Mouse (Mus musculus) cortical plate, adult 2 months (tissue): Measurements from ENCODE around the gene Prtg.

Source experiments
- CTCF ChIP-seq: fragments of 200-500 bp; IDR thresholded peaks from 2 replicates; pipeline ENCODE4 v1.5.1; 2011; ENCODE audit warnings: mild to moderate bottlenecking, control low read depth, low read length; ENCODE audit not compliant: insufficient read depth; ENCODE audit errors: extremely low read depth
- POLR2A ChIP-seq: fragments of 200-500 bp; IDR thresholded peaks from 2 replicates; pipeline ENCODE4 v1.6.1; 2011; ENCODE audit warnings: mild to moderate bottlenecking, low read length, control low read depth; ENCODE audit not compliant: insufficient read depth; ENCODE audit errors: extremely low read depth

DNA sequence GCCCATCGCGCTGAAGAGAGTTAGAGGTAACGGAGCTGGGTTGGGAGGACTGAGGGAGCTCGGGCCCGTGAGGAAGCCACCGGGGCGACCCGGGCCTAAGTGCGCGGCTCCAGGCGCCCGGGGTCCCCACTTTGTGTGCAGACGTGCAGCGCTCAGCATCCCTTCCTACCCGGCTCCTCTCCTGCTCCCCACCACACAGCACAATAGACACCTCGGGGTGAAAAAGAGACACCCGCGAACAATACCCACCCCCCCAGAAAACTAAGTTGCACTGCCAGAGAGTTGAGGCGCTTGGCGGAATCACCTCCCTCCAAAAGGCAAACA lies 119.2 kb downstream of the Prtg start:
- TF ChIP-seq CTCF = no peak
- no peak for TF ChIP-seq POLR2A
